Mouse (Mus musculus) intestine, embryonic 16.5 days (tissue): Measurements from ENCODE around the gene Icmt. TPM values are rescaled to one million over a fixed set of nuclear protein-coding genes. Genes with fewer than 3 reads are reported as not detected.

ENCODE experiments used
- ATAC-seq: fragments of 200-750 bp; cut with Nextera tagmentation; 2 replicates; pipeline ENCODE4 v1.8.0; 2017; ENCODE audit warnings: moderate TSS enrichment, moderate library complexity
- H3K27ac ChIP-seq: fragments of 300-500 bp; sonication (generic); 2 replicates; pipeline ENCODE4 v1.5.1; 2014; ENCODE audit warnings: mild to moderate bottlenecking, low read length
- H3K27me3 ChIP-seq: fragments of 300-500 bp; sonication (generic); replicated peaks from 2 replicates; pipeline ENCODE4 v1.6.1; 2014; ENCODE audit warnings: low read length, control low read depth, mixed read lengths; ENCODE audit not compliant: control insufficient read depth, insufficient read depth
- H3K36me3 ChIP-seq: fragments of 300-500 bp; sonication (generic); 2 replicates; pipeline ENCODE4 v1.6.1; 2014; ENCODE audit warnings: low read length, control low read depth; ENCODE audit not compliant: control insufficient read depth, insufficient read depth
- H3K4me1 ChIP-seq: fragments of 300-500 bp; sonication (generic); 2 replicates; pipeline ENCODE4 v1.6.1; 2014; ENCODE audit warnings: low read length, control low read depth, mixed read lengths; ENCODE audit not compliant: control insufficient read depth, insufficient read depth
- H3K4me2 ChIP-seq: fragments of 300-500 bp; sonication (generic); 2 replicates; pipeline ENCODE4 v1.6.1; 2014; ENCODE audit warnings: low read depth, low read length, control low read depth
- H3K4me3 ChIP-seq: fragments of 300-500 bp; sonication (generic); 2 replicates; pipeline ENCODE4 v1.5.1; 2014; ENCODE audit warnings: mild to moderate bottlenecking, low read length
- H3K9ac ChIP-seq: fragments of 300-500 bp; sonication (generic); 2 replicates; pipeline ENCODE4 v1.6.1; 2014; ENCODE audit warnings: low read depth, low read length
- H3K9me3 ChIP-seq: fragments of 300-500 bp; sonication (generic); 2 replicates; pipeline ENCODE4 v1.6.1; 2016; ENCODE audit warnings: low read length, control low read depth; ENCODE audit not compliant: control insufficient read depth
- WGBS: fragments of 180-500 bp; shearing (Covaris S2); extraction: QIAGEN DNeasy Blood & Tissue Kit; methylation state at CpG from one replicate; pipeline ENCODE4 v1.1.7; 2014; 5-methylcytosine and 5-hydroxymethylcytosine counted together
- polyA plus RNA-seq: library from polyadenylated mRNA; unstranded; fragments of >200 nt; fragmentation: Nextera tagmentation; extraction: Ambion mirVana; gene quantifications from 2 replicates; pipeline ENCODE4 v1.2.1, GENCODE M21; 2015

Gene Icmt
- polyA plus RNA-seq, 1 experiment from 2014 or later = 13.7 TPM

DNA sequence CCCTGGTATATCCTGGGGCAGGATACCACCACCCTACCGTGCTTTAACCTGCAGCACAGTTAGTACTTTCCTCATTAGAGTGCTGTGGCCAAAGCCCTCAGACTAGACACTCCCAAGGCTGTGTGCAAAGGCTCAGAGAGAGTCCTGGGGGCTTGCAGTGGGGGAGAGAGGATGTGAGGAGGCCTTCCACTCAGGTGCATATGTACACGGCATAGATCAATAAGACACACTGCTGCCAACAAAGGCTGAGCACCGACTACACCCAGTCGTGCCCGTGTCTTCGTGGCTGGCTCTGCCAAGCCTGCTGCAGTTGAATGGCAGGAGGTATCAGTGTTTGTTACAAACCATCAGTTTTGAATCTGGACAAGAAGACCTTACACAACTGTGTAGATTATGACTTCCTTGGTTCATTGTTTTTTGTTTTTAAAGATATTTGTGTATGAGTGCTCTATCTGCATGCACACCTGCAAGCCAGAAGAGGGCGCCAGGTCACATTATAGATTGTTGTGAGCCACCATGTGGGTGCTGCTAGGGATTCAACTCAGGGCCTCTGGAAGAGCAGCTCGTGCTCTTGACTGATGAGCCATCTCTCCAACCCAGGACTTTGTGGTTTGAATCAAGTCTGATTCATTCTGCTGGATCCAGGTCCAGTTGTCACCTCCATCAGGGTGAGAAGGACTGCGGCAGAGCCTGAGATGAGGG is 32.0 kb upstream of the Icmt start:
- H3K27me3 ChIP-seq = no peaks in the 10 kb centered on the region
- WGBS = 91% methylated on average over 9 of the region's 9 CpGs
- no peaks in the 10 kb centered on the region for H3K9me3 ChIP-seq
- H3K36me3 ChIP-seq = no peaks in the 10 kb centered on the region; the same call in 1 of the 2 replicates
- ATAC-seq = no peak
- peak overlapping the region; percentile 14; the same call in 1 of the 2 replicates for H3K9ac ChIP-seq
- H3K4me1 ChIP-seq = peaks cover 16% of the 10 kb centered on the region
- H3K27ac ChIP-seq = no peak overlapping the region
- H3K4me3 ChIP-seq = no peak overlapping the region
- H3K4me2 ChIP-seq = no peak overlapping the region

DNA sequence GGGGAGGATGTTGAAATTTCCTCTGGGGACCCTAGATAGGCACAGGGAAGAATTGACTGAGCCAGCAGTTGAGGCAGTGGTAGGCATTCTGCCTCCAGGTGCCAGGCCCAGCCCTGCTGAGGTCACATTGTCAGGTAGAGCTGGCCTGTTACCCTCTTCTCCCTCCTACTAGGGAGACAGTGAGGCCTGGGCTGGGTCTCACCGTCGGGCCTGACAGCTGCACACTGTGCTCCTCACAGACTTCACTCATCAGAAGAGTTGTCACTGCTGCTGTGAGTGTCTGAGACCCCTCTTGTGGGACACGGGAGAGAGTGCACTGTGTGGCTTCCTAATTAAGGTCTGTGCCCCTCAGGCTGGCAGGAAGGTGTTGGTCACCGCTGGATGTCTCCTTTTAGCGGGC is 31.2 kb upstream of the Icmt start:
- Histone ChIP-seq H3K9ac (peak overlapping the region; percentile 14; the same call in 1 of the 2 replicates), H3K4me2 (no peak overlapping the region), H3K27ac (no peak overlapping the region), H3K9me3 (no peaks in the 10 kb centered on the region), H3K4me3 (no peak overlapping the region), H3K4me1 (peaks cover 16% of the 10 kb centered on the region), H3K36me3 (no peaks in the 10 kb centered on the region; the same call in 1 of the 2 replicates), H3K27me3 (no peaks in the 10 kb centered on the region)
- WGBS = 57% methylated on average over 5 of the region's 5 CpGs
- ATAC-seq = no peak

GRCm38 (mm10) chr4:152266236-152266895 is 30.7 kb upstream of the Icmt start:
- Histone ChIP-seq H3K4me2 (no peak overlapping the region), H3K4me3 (no peak overlapping the region), H3K9me3 (no peaks in the 10 kb centered on the region), H3K27ac (no peak overlapping the region), H3K4me1 (peaks cover 16% of the 10 kb centered on the region), H3K36me3 (no peaks in the 10 kb centered on the region; the same call in 1 of the 2 replicates), H3K27me3 (no peaks in the 10 kb centered on the region), H3K9ac (no peak overlapping the region)
- 47% methylated on average over 10 of the region's 10 CpGs for WGBS
- no peak for ATAC-seq

DNA sequence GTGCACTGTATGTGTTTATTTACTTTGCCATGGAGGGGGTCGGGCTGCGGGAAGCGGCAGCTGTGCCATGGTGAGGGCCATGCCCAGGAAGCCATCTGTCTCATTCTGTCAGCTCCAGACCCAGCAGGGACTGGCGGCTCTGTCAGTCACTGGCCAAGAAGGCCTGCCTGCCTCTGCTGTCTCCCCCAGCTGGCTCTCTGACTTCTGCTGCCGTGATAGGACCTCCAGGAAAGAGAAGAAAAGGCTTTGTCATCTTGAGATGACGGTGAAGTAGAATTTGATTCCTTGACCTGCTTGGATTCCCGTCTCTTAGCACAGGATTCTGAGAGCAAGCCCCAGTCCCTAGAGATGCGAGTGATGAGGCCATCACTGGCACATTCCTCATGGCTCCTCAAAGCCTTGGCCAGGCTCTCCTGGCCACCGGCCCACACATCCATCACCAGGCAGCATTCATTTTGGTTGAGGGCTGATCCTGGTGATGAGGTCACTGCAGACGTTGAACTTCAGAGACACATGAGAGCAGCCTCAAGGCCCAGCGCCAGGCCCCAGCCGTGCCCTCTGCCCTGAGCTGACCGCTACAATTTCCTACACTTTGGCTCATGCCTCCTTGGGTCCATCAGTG is 29.2 kb upstream of the Icmt start:
- WGBS = 59% methylated on average over 13 of the region's 13 CpGs
- no peaks in the 10 kb centered on the region for H3K27me3 ChIP-seq

DNA sequence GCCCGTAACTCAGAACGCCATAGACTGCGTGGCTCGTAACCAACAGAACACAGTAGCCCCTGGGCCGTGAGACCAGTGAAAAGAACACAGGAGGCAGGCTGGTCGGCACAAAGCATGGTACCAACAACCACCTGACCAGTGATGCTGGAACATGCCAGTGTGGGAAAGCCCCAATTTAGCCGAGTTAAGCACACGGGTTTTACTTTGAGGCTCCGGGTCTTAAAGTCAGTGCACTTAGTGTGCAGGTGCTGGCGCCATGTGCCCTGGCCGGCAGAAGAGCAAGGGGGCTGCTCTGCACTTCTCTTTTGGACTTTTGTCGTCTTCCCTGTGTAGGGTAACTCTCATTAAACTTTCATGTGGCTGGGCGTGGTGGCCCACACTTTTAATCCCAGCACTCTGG is 27.1 kb upstream of the Icmt start:
- H3K9me3 ChIP-seq = no peaks in the 10 kb centered on the region
- H3K4me1 ChIP-seq = peaks cover 37% of the 10 kb centered on the region
- 87% methylated on average over 13 of the region's 13 CpGs for WGBS
- H3K27me3 ChIP-seq = peaks cover 9% of the 10 kb centered on the region
- H3K4me3 ChIP-seq = no peak overlapping the region
- H3K9ac ChIP-seq = no peak overlapping the region
- H3K36me3 ChIP-seq = no peaks in the 10 kb centered on the region; the same call in 1 of the 2 replicates
- no peak overlapping the region for H3K27ac ChIP-seq
- no peak for ATAC-seq
- H3K4me2 ChIP-seq = no peak overlapping the region

More for the DNA sequence above, 29.2 kb upstream of the Icmt start:
- no peak overlapping the region for H3K4me3 ChIP-seq
- H3K4me2 ChIP-seq = no peak overlapping the region
- no peaks in the 10 kb centered on the region for H3K9me3 ChIP-seq
- ATAC-seq = no peak
- H3K36me3 ChIP-seq = no peaks in the 10 kb centered on the region; the same call in 1 of the 2 replicates
- H3K27ac ChIP-seq = no peak overlapping the region
- peaks cover 27% of the 10 kb centered on the region for H3K4me1 ChIP-seq
- H3K9ac ChIP-seq = no peak overlapping the region

DNA sequence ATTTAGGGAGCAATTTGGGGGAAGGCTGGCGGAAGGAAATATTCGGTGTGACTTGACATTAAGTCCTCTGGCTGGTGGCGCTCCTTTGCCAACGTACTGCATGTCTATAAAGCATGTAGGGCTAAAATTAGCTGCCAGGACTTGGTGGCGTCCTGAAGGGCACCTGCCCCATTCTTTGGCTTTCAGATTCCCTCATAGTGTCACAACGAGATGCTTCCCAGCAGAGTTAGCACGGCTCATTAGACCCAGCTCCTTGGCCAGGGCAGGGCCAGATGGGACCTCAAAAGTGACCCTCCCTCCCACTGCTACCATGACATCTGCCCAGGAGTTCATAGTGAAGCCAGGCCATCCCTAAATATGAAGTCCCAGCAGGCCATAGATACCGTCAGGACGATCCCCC is 26.4 kb upstream of the Icmt start:
- Histone ChIP-seq H3K36me3 (no peaks in the 10 kb centered on the region; the same call in 1 of the 2 replicates), H3K27me3 (peaks cover 9% of the 10 kb centered on the region), H3K4me1 (peaks cover 40% of the 10 kb centered on the region), H3K27ac (no peak overlapping the region), H3K4me2 (no peak overlapping the region), H3K9me3 (no peaks in the 10 kb centered on the region), H3K9ac (no peak overlapping the region), H3K4me3 (no peak overlapping the region)
- WGBS = 85% methylated on average over 9 of the region's 9 CpGs
- no peak for ATAC-seq

DNA sequence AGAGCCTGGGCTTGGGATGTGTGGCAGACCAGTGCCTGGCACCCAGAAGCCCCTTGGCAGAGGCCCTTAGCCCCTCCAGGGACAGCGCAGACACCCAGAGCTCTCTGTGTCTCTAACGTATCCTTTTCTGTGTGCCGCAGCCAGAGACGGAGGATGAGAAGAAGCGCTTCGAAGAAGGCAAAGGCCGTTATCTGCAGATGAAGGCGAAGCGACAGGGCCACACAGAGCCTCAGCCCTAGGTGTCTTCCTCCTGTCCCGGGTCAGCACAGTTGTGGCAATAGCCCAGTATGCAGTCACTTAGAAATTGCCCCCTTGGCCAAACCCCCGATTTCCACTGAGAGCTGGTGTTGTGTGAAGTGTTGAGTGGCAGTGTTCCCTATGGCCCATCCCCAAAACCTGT is 25.7 kb upstream of the Icmt start:
- H3K4me1 ChIP-seq = peaks cover 38% of the 10 kb centered on the region
- no peaks in the 10 kb centered on the region for H3K9me3 ChIP-seq
- no peak overlapping the region for H3K27ac ChIP-seq
- H3K4me3 ChIP-seq = no peak overlapping the region
- no peak for ATAC-seq
- H3K36me3 ChIP-seq = no peaks in the 10 kb centered on the region
- no peak overlapping the region for H3K9ac ChIP-seq
- H3K4me2 ChIP-seq = no peak overlapping the region
- H3K27me3 ChIP-seq = peaks cover 12% of the 10 kb centered on the region
- 89% methylated on average over 11 of the region's 11 CpGs for WGBS

- Histone ChIP-seq H3K27me3 (peaks cover 12% of the 10 kb centered on the region), H3K4me1 (peaks cover 38% of the 10 kb centered on the region), H3K27ac (peak overlapping the region; percentile 86), H3K9ac (no peak overlapping the region), H3K36me3 (no peaks in the 10 kb centered on the region), H3K9me3 (no peaks in the 10 kb centered on the region), H3K4me2 (no peak overlapping the region), H3K4me3 (no peak overlapping the region)
- 0 out of 2 replicates have a peak, but pooled peaks have one; percentile 3 for ATAC-seq
- WGBS = 57% methylated on average over 7 of the region's 7 CpGs
Measured at GRCm38 (mm10) chr4:152272006-152272405, 25.0 kb upstream of the Icmt start.

- 26% methylated on average over 9 of the region's 9 CpGs for WGBS
- Histone ChIP-seq H3K9me3 (no peaks in the 10 kb centered on the region), H3K4me3 (no peak overlapping the region), H3K4me1 (peaks cover 35% of the 10 kb centered on the region), H3K27ac (peak overlapping the region; percentile 86), H3K36me3 (no peaks in the 10 kb centered on the region), H3K4me2 (no peak overlapping the region), H3K9ac (peak overlapping the region; percentile 6; the same call in 1 of the 2 replicates), H3K27me3 (peaks cover 12% of the 10 kb centered on the region)
- peak; percentile 43 for ATAC-seq
Measured at GRCm38 (mm10) chr4:152272449-152273049, 24.5 kb upstream of the Icmt start.
